Mouse (Mus musculus): ENCODE results near the gene Sh3gl2. TPM values are rescaled to one million over a fixed set of nuclear protein-coding genes. Genes with fewer than 3 reads are reported as not detected.

Gene Sh3gl2
- polyA plus RNA-seq, 1 experiment from 2014 or later: 9.7 TPM

DNA sequence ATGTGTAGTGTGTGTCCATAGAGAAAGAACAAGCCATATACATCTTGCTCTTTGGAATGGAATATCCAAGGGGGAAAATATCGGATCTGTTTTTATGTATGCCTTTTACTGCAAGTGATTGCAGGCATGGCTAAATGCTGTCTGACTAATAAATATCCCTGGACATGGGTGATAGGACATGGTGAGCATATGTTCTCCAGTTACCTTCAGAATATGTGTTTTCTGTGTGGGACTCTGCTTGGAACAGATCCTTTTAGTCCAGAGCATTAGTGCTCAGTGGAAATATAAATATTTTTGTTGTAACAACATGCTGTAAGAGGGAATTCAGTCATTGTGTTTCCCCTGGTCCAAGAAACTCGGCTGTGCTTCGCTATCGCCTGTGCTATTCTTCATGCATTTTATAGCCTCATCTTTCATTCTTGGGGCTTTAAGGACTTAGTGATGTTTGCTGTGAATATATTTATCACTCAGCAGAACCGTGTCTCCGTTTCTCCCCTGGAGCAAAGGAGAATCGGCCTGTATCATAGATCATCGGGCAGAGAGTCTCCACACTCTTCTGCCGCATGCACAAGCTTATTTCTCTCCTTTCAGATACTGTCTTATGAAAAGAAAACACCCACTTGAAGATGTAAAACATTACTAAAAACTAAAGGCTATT, 26.4 kb upstream of the Sh3gl2 start:
- Histone ChIP-seq H3K27ac (replicated peaks) (no peak overlapping the region), H3K27me3 (ENCODE audit: control insufficient read depth, insufficient read depth, low read length) (no peaks in the 10 kb centered on the region), H3K4me1 (replicated peaks; ENCODE audit: control insufficient read depth, insufficient read depth) (no peaks in the 10 kb centered on the region), H3K9me3 (ENCODE audit: control insufficient read depth, low read length) (no peaks in the 10 kb centered on the region), H3K9ac (ENCODE audit: low read length) (no peak overlapping the region), H3K4me2 (replicated peaks; ENCODE audit: low read depth) (no peak overlapping the region), H3K4me3 (ENCODE audit: low read depth, low read length) (no peak overlapping the region), H3K36me3 (ENCODE audit: control insufficient read depth, insufficient read depth, low read length) (no peaks in the 10 kb centered on the region)
- DNase-seq (ENCODE audit: low spot score) (no peak), ATAC-seq (ENCODE audit: low FRiP score, low TSS enrichment) (no peak)
- WGBS: 49% methylated on average over 9 of the region's 9 CpGs
- no peak for TF ChIP-seq CTCF (IDR thresholded peaks at IDR 0.05; ENCODE audit: low read depth)
- no peak for TF ChIP-seq EP300 (optimal IDR thresholded peaks at IDR 0.05)

DNA sequence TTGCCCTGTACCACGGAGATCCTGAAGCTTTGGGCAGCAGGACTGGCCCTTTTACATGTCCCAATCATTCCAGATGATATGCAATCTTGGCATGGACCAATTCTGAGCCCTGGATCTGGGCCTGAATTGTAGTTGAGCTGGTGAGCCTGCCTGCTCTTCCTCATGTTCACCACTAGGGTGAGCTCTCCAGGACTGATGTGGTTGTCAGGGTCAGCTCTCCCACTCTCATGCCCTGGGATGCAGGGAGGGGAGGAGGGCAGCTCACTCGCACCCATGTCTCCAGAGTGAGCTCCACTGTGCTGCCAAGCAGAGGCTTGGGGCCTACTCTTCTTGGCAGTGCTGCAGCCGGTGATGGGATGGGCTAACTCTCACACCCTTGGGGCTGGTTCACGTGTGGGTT, 18.9 kb upstream of the Sh3gl2 start:
- DNase-seq (ENCODE audit: low spot score): peak; percentile 20
- WGBS: 56% methylated on average over 4 of the region's 4 CpGs
- no peaks in the 10 kb centered on the region for H3K36me3 ChIP-seq (ENCODE audit: control insufficient read depth, insufficient read depth, low read length)

DNA sequence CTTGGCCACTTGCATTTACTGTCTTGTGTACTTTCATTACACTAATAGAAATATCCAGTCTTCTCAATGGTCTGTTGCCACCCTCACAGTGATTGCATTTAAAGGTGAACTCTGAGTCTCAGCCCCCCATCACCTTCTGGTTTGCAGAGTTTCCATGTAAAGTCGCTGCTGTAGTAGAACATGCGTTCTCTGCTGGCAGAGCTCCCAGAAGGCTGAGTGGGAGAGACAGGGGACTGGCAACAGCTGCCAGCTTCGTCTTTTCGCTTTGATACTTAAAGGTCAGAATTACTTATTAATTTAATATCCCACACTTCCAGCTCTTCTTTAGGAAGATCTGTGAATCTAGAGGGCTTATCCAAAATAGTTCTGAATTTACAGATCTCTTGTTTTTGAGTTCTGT, 8.7 kb upstream of the Sh3gl2 start:
- H3K4me1 ChIP-seq (replicated peaks; ENCODE audit: control insufficient read depth, insufficient read depth): no peaks in the 10 kb centered on the region
- no peak for DNase-seq (ENCODE audit: low spot score)
- no peak overlapping the region for H3K27ac ChIP-seq (replicated peaks)
- no peak overlapping the region for H3K9ac ChIP-seq (ENCODE audit: low read length)
- no peak for TF ChIP-seq EP300 (optimal IDR thresholded peaks at IDR 0.05)
- TF ChIP-seq CTCF (IDR thresholded peaks at IDR 0.05; ENCODE audit: low read depth): no peak
- no peaks in the 10 kb centered on the region for H3K9me3 ChIP-seq (ENCODE audit: control insufficient read depth, low read length)
- no peak for ATAC-seq (ENCODE audit: low FRiP score, low TSS enrichment)
- H3K4me3 ChIP-seq (ENCODE audit: low read depth, low read length): no peak overlapping the region
- no peak overlapping the region for H3K4me2 ChIP-seq (replicated peaks; ENCODE audit: low read depth)
- no peaks in the 10 kb centered on the region for H3K36me3 ChIP-seq (ENCODE audit: control insufficient read depth, insufficient read depth, low read length)
- no peaks in the 10 kb centered on the region for H3K27me3 ChIP-seq (ENCODE audit: control insufficient read depth, insufficient read depth, low read length)
- 42% methylated on average over 4 of the region's 4 CpGs for WGBS

More for the DNA sequence above, 18.9 kb upstream of the Sh3gl2 start:
- no peak overlapping the region for H3K27ac ChIP-seq (replicated peaks)
- TF ChIP-seq CTCF (IDR thresholded peaks at IDR 0.05; ENCODE audit: low read depth): peak; percentile 73
- TF ChIP-seq EP300 (optimal IDR thresholded peaks at IDR 0.05): no peak
- H3K4me2 ChIP-seq (replicated peaks; ENCODE audit: low read depth): no peak overlapping the region
- no peaks in the 10 kb centered on the region for H3K27me3 ChIP-seq (ENCODE audit: control insufficient read depth, insufficient read depth, low read length)
- H3K9me3 ChIP-seq (ENCODE audit: control insufficient read depth, low read length): no peaks in the 10 kb centered on the region
- no peak for ATAC-seq (ENCODE audit: low FRiP score, low TSS enrichment)
- no peak overlapping the region for H3K9ac ChIP-seq (ENCODE audit: low read length)
- H3K4me3 ChIP-seq (ENCODE audit: low read depth, low read length): no peak overlapping the region
- H3K4me1 ChIP-seq (replicated peaks; ENCODE audit: control insufficient read depth, insufficient read depth): no peaks in the 10 kb centered on the region

DNA sequence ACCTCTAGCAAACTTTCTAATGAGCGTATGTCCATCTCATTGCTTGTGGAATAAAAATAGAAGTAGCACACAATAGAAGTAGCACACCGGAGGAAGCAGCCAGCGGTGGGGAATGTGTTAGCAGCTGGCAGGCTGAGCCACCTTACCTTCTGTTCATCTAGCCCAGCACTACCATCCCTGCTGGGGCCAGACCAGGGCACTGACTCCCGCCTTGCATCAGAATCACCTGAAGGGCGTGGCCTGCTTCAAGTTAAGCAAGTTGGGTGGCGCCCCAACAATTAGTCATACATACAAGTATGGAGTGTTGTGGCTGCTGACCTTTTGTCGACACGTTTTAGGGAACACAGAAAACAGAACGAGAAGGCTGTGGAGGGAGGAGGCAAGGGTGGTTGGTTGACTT, 6.5 kb upstream of the Sh3gl2 start:
- Histone ChIP-seq H3K36me3 (ENCODE audit: control insufficient read depth, insufficient read depth, low read length) (no peaks in the 10 kb centered on the region), H3K4me1 (replicated peaks; ENCODE audit: control insufficient read depth, insufficient read depth) (no peaks in the 10 kb centered on the region), H3K9me3 (ENCODE audit: control insufficient read depth, low read length) (no peaks in the 10 kb centered on the region), H3K27me3 (ENCODE audit: control insufficient read depth, insufficient read depth, low read length) (no peaks in the 10 kb centered on the region), H3K27ac (replicated peaks) (no peak overlapping the region), H3K4me3 (ENCODE audit: low read depth, low read length) (no peak overlapping the region), H3K4me2 (replicated peaks; ENCODE audit: low read depth) (no peak overlapping the region), H3K9ac (ENCODE audit: low read length) (no peak overlapping the region)
- DNase-seq (ENCODE audit: low spot score) (peak; percentile 69), ATAC-seq (ENCODE audit: low FRiP score, low TSS enrichment) (peak; percentile 96)
- 59% methylated on average over 9 of the region's 9 CpGs for whole genome bisulfite sequencing
- no peak for TF ChIP-seq EP300 (optimal IDR thresholded peaks at IDR 0.05)
- no peak for TF ChIP-seq CTCF (IDR thresholded peaks at IDR 0.05; ENCODE audit: low read depth)

DNA sequence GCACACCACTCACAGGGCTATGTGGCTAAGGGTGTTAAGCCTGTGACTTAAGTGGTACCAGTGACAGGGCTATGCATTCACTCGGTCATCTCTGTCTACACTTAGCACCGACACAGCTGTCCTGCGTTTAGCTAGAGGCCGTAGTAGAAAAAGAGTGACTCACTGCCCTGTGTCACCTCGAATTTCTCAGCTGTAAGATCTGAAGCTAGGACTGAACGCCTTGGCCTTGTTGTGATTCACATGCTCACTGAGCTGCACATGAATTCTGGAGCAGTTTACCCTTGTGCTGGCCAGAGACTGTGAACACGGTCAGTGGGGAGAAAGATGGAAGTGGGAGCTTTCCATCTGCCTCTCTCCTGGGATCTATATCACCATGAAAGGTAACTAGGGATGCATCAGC, 2.3 kb upstream of the Sh3gl2 start:
- ATAC-seq (ENCODE audit: low FRiP score, low TSS enrichment) (no peak), DNase-seq (ENCODE audit: low spot score) (no peak)
- no peaks in the 10 kb centered on the region for H3K4me1 ChIP-seq (replicated peaks; ENCODE audit: control insufficient read depth, insufficient read depth)
- WGBS: 68% methylated on average over 7 of the region's 7 CpGs
- no peak overlapping the region for H3K4me3 ChIP-seq (ENCODE audit: low read depth, low read length)
- H3K36me3 ChIP-seq (ENCODE audit: control insufficient read depth, insufficient read depth, low read length): no peaks in the 10 kb centered on the region
- no peaks in the 10 kb centered on the region for H3K9me3 ChIP-seq (ENCODE audit: control insufficient read depth, low read length)
- no peak overlapping the region for H3K9ac ChIP-seq (ENCODE audit: low read length)
- no peak overlapping the region for H3K4me2 ChIP-seq (replicated peaks; ENCODE audit: low read depth)
- no peak for TF ChIP-seq EP300 (optimal IDR thresholded peaks at IDR 0.05)
- TF ChIP-seq CTCF (IDR thresholded peaks at IDR 0.05; ENCODE audit: low read depth): no peak
- H3K27me3 ChIP-seq (ENCODE audit: control insufficient read depth, insufficient read depth, low read length): no peaks in the 10 kb centered on the region; the same call in 1 of the 2 replicates
- H3K27ac ChIP-seq (replicated peaks): no peak overlapping the region

DNA sequence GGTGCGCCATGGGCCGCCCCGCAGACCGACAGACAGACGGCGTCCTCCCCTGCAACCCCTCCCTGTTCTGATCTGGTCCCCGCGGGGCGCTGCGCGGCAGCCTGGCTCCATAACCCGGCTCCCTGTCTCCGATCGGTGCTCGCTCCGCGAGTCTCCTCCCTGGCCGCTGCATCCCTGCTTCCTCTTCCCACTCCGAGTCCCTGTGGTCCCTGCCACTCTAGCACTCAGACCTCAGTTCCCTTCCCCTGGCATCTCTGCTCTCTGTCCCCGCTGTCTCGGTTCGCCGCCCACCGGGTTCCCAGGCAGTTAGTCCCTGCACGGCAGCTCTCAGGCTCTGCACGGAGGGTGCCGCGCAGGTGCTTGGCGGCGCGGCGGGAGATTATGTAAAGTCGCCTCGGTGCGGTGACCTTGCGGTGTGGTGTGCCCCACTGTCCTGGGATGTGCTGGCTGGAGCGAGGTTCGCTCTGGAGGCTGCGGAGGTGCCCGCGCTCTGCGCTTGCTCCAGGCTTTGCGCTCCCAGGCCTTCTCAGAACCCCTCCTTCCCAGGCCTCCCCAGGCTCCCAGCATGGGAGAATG, 798 bp downstream of the Sh3gl2 start:
- TF ChIP-seq CTCF (IDR thresholded peaks at IDR 0.05; ENCODE audit: low read depth): no peak
- no peak for TF ChIP-seq EP300 (optimal IDR thresholded peaks at IDR 0.05)
- H3K4me3 ChIP-seq (ENCODE audit: low read depth, low read length): peak overlapping the region; percentile 77
- DNase-seq (ENCODE audit: low spot score): no peak
- 2% methylated on average over 43 of the region's 43 CpGs for WGBS
- H3K4me2 ChIP-seq (replicated peaks; ENCODE audit: low read depth): peak overlapping the region; percentile 97
- ATAC-seq (ENCODE audit: low FRiP score, low TSS enrichment): peak; percentile 45; the same call in 1 of the 2 replicates
- no peaks in the 10 kb centered on the region; the same call in 1 of the 2 replicates for H3K27me3 ChIP-seq (ENCODE audit: control insufficient read depth, insufficient read depth, low read length)
- peak overlapping the region; percentile 74 for H3K9ac ChIP-seq (ENCODE audit: low read length)
- H3K36me3 ChIP-seq (ENCODE audit: control insufficient read depth, insufficient read depth, low read length): no peaks in the 10 kb centered on the region
- H3K9me3 ChIP-seq (ENCODE audit: control insufficient read depth, low read length): no peaks in the 10 kb centered on the region
- H3K4me1 ChIP-seq (replicated peaks; ENCODE audit: control insufficient read depth, insufficient read depth): no peaks in the 10 kb centered on the region
- peak overlapping the region; percentile 77 for H3K27ac ChIP-seq (replicated peaks)
